ENCODE assay signal across 11 mouse cellular contexts in genomic region chr1:90651781-90652180, GRCm38 (mm10). TPM values are rescaled to one million over a fixed set of nuclear protein-coding genes. Genes with fewer than 3 reads are reported as not detected.
DNase-seq lines count a peak whose midpoint lies in the region; ATAC-seq lines count a peak whose summit lies in the region.
"Had no signal": no experiment of that assay in that cellular context is flagged by ENCODE, and none has a peak within 500 bp of the region (broad histone marks: within the 10 kb centered on the region; RNA-seq: fewer than 3 reads in every experiment).

No protein-coding gene starts in this region.

- peak; percentile 54 for DNase-seq in adrenal gland, adult 2 months
- DNase-seq in adrenal gland, adult 18-20 months (ENCODE audit: low spot score in 2 of 2) = no peak
- DNase-seq in kidney, adult 9 months = no peak
- DNase-seq in natural killer cell, adult 2 months (ENCODE audit: low spot score in 2 of 2) = no peak
- DNase-seq: layer of hippocampus, adult 9-11 months; lung, adult 2 months had no signal

- no peaks in the 10 kb centered on the region for H3K27me3 ChIP-seq in kidney, embryonic 16.5 days (ENCODE audit: insufficient read depth, low read length)
- no peaks in the 10 kb centered on the region for H3K27me3 ChIP-seq in embryonic facial prominence, embryonic 12.5 days
- no peaks in the 10 kb centered on the region for H3K27me3 ChIP-seq in intestine, embryonic 15.5 days (replicated peaks)
- H3K27me3 ChIP-seq: forebrain, embryonic 15.5 days had no signal

- H3K9me3 ChIP-seq in kidney, embryonic 16.5 days (ENCODE audit: low read length) = no peaks in the 10 kb centered on the region
- no peaks in the 10 kb centered on the region for H3K9me3 ChIP-seq in embryonic facial prominence, embryonic 12.5 days
- H3K9me3 ChIP-seq in intestine, embryonic 15.5 days = no peaks in the 10 kb centered on the region
- H3K9me3 ChIP-seq: forebrain, embryonic 15.5 days had no signal

- H3K4me1 ChIP-seq in kidney, embryonic 16.5 days (ENCODE audit: insufficient read depth, low read length) = peaks cover 13% of the 10 kb centered on the region
- peaks cover 22% of the 10 kb centered on the region for H3K4me1 ChIP-seq in embryonic facial prominence, embryonic 12.5 days
- peaks cover 17% of the 10 kb centered on the region for H3K4me1 ChIP-seq in intestine, embryonic 15.5 days (replicated peaks)

- peak overlapping the region; percentile 87 for H3K27ac ChIP-seq in kidney, embryonic 16.5 days (ENCODE audit: low read length)
- H3K27ac ChIP-seq in embryonic facial prominence, embryonic 12.5 days = peak overlapping the region; percentile 92
- H3K27ac ChIP-seq in intestine, embryonic 15.5 days = peak overlapping the region; percentile 86
- H3K27ac ChIP-seq: forebrain, embryonic 15.5 days had no signal

- H3K9ac ChIP-seq in kidney, embryonic 16.5 days (replicated peaks; ENCODE audit: low read length) = no peak overlapping the region; the same call in 1 of the 2 replicates
- no peak overlapping the region for H3K9ac ChIP-seq in embryonic facial prominence, embryonic 12.5 days
- no peak overlapping the region for H3K9ac ChIP-seq in intestine, embryonic 15.5 days
- H3K9ac ChIP-seq: forebrain, embryonic 15.5 days had no signal

- no peak for ATAC-seq in kidney, embryonic 16.5 days (ENCODE audit: low FRiP score, low TSS enrichment)
- no peak for ATAC-seq in embryonic facial prominence, embryonic 12.5 days (ENCODE audit: insufficient number of reproducible peaks, insufficient read depth, low FRiP score, low TSS enrichment)
- no peak for ATAC-seq in intestine, embryonic 15.5 days
- ATAC-seq in cerebellum, adult (ENCODE audit: insufficient number of reproducible peaks, low FRiP score, low TSS enrichment) = no peak
- ATAC-seq: forebrain, embryonic 15.5 days had no signal

- H3K4me3 ChIP-seq in kidney, embryonic 16.5 days (ENCODE audit: low read length) = no peak overlapping the region
- no peak overlapping the region for H3K4me3 ChIP-seq in embryonic facial prominence, embryonic 12.5 days
- H3K4me3 ChIP-seq in intestine, embryonic 15.5 days (replicated peaks) = no peak overlapping the region
- H3K4me3 ChIP-seq: forebrain, embryonic 15.5 days had no signal

- no peaks in the 10 kb centered on the region for H3K36me3 ChIP-seq in kidney, embryonic 16.5 days (ENCODE audit: insufficient read depth, low read length)
- H3K36me3 ChIP-seq in embryonic facial prominence, embryonic 12.5 days = no peaks in the 10 kb centered on the region
- H3K36me3 ChIP-seq in intestine, embryonic 15.5 days = no peaks in the 10 kb centered on the region
- H3K36me3 ChIP-seq: forebrain, embryonic 15.5 days had no signal

- no peak overlapping the region for H3K4me2 ChIP-seq in kidney, embryonic 16.5 days (replicated peaks; ENCODE audit: low read depth, low read length)
- H3K4me2 ChIP-seq in embryonic facial prominence, embryonic 12.5 days (replicated peaks) = no peak overlapping the region
- no peak overlapping the region for H3K4me2 ChIP-seq in intestine, embryonic 15.5 days (replicated peaks)
- H3K4me2 ChIP-seq: forebrain, embryonic 15.5 days had no signal

RNA-seq across cellular contexts. Expression of gene Cops8, which starts 49.0 kb away (rescaled TPM):
- total RNA-seq in adrenal gland, adult 2 months (2021) = 10 to 100 TPM; 76.1 to 87.7 TPM
- polyA plus RNA-seq in adrenal gland, adult 2 months (2012; rRNA removed) = 25.8 and 28.5 TPM in 2 replicates
- 10 to 100 TPM; 83.9 to 84.4 TPM for total RNA-seq in adrenal gland, adult 18-20 months (2021)
- polyA plus RNA-seq in kidney, embryonic 16.5 days (2015; fragmentation: Nextera tagmentation; extraction: Ambion mirVana) = 149 and 152 TPM in 2 replicates
- 184 and 190 TPM in 2 replicates for polyA plus RNA-seq in embryonic facial prominence, embryonic 12.5 days (2016; fragmentation: Nextera tagmentation; extraction: Ambion mirVana)
- polyA plus RNA-seq in intestine, embryonic 15.5 days (2015; fragmentation: Nextera tagmentation; extraction: Ambion mirVana) = 127 and 129 TPM in 2 replicates
